Mouse (Mus musculus): Measurements from ENCODE around the gene Mtif2.
"Not testable (repeated sequence)": the region's sequence is repeated elsewhere in the genome, so short reads cannot be mapped to it uniquely, and the experiment has no call there.

Gene Mtif2

DNA sequence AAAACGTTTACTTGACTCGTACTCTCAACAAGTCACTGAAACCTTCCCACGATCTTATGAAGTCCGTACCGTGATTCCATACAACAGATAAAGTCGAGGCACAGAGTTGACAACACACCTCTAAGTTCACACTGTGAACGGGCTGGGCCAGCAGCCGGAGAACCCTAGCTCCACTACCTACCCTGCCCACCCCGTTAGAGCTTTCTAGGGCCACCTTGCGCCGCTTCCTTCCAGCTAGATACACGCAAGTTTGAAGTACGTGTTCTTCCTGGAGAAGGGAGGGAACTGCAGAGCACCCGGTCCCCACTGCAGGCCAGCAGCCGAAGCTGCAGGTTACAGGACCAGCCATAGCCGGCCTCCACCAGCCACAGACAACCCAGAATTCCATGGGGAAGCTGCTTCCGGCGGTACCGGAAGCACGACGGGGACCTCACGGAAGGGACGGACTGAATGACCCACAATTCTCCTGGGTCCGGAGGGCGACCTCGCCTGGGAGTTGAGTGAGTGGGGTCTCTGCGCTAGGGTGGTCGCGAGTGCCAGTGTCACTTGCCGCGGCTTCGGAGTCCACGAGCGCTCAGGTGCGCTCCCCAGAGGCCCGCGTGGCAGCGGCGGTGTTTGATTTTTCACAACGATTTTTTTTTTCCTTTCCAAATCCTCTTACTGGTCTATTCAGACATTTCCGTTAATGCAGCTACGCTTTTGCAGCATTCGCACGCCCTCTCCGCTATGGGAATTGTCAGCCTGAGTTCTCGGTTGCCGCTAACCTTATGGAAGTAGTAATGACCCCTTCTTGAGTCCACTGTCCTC lies at the start of gene Mtif2:
Mtif2 (plus strand) TSS at position 421 of the 807 bp plus-strand sequence.
- peak; percentile 85 to 87 for DNase-seq

DNA sequence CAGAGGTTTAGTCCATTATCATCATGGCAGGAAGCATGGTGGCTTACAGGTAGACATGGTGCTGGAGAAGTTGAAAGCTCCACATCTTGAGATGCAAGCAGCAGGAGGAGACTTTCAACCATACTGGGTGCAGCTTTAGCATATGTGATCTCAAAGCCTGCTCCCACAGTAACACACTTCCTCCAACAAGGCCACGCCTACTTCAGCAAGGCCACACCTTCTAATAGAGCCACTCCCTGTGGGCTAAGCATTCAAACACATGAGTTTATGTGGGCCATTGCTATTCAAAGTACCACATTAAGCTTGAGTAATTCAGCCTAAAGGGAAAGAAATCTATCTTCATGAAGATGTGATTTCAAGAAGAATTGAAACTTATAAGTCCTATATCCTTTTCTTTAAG lies 33.1 kb upstream of the Mtif2 start:
- DNase-seq, result no peak

DNA sequence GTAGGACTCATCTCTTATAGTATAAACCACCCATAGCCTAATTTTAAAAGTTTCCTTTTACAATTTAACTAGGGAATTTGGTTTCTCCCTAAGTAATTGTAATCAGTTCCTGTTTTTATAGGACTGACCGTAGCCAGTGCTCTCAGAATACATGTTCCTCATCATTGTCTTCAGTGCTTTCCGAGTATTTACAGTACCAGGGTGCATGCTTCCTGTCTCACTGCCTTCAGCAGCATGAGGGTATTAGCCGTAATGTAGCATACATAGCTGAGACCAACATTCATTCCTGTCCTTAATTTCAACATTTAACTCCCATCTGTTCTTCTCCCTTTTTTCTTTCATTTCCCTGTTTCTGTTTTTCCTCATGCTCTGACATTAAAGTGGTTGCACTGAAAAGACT lies 29.2 kb upstream of the Mtif2 start:
- no peak for DNase-seq

DNA sequence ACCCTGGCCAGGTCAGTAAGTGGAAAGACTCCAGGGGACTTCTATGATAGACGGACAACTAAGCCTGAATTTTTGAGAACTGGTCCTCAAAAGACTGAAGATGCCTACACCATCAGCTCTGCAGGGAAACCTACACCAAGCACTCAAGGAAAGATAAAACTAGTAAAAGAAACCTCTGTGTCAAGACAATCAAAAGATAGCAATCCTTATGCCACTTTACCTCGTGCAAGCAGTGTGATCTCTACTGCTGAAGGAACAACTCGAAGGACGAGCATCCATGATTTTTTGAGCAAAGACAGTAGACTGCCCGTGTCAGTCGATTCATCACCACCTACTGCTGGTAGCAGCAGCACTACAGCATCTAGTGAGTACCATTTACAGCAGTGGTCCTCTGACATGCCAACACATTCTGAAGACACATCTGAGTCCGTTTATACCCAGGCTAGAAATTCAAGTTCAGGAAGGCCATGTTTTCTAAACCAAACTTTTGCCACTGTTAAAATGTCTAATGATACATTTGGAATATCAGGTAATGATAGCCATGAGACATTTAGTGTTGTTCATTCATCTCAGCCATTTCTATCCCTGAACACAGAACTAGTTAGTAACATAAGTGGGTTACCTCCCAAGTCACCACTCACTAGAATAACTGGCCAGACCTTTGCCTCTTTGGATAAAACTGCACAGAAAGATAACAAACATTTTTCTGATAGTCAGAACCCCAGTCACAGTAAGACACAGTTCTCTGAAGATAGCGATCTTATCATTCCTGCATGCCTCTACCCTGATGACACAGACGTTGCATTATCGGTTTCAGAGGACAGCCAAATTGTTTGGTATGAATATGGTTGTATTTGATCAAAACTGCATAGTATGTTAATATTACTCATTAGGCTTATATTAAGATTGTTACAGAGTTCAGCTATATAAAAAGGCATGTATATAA lies 22.0 kb upstream of the Mtif2 start:
- no peak for DNase-seq

DNA sequence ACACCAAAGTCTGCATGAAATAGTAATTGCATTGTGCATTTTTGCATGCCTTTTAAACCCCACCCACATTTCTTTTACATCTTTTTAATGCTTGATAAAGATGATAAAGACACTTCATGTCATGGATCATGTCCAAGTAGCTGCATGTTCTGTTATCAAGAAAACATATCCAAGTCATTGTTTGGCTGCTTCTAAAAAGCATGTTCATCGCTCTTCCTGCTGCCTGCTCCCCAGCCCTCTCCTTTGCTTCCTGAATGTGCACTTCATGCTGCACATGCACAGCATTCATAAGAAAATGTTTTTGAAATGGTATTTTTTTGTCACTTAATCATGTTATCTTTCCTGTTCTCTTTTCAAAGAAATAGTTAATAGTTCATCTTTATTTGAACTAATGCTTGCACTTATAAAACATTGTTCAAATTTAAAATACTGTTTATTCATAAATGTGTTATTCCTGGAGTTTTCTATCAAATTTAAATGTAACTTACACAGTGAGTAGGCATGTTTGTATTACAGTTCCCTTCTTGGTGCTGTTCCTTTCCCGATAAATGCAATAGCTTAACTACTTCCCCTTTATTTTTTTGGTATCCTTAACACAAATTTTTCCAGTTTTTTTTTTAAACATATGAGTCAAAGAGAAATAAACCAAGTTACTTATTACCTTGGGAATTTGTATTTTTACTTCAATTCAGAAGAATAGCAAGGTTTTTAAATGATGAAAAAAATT lies 21.1 kb upstream of the Mtif2 start:
- DNase-seq, result no peak

DNA sequence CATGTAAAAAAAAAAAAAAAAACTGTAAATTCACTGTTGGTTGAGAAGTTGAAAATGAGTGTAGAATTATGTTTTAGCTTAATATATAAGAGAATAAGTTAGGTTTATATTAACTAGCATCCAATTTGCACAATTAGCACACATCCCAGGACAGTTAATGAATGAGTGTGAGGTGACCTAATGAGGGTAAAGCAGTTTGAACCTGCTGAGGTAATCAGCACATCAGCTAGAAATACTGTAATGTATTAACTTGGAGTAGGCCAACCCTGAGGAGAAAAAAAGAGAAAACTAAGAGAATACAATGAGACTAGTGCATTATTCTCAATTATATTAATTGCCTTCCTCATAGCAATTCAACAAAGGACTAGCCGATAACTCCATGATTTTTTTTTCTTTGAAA lies 16.8 kb upstream of the Mtif2 start:
- DNase-seq, result peak in 1 of 2 experiments; percentile 37

DNA sequence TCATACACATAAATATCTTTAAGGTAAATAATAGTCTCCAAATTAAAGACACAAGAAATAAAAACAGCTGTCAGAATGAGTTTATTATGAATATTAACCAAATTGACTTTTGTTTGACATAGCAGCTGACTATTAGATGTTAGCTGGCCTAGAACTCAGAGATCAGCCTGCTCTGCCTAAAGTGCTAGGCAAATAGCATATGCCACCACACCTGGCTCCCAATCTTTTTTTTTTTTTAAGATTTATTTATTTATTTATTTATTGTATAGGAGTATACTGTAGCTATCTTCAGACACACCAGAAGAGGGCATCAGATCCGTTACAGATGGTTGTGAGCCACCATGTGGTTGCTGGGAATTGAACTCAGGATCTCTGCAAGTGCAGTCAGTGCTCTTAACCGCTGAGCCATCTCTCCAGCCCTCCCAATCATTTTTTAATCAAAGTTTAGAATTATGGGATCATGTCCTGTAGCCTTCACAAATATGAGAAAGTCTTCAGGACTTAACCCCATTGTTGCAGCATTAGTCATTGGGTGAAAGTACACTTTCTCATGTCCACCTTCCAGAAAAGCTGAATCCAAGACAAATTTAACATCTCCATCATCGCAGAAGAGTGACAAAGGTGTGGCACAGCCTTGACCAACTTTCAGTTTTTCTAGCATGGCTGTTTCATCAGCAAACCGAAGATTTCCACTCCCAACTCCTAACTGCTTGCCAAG lies 13.2 kb upstream of the Mtif2 start:
- no peak for DNase-seq

DNA sequence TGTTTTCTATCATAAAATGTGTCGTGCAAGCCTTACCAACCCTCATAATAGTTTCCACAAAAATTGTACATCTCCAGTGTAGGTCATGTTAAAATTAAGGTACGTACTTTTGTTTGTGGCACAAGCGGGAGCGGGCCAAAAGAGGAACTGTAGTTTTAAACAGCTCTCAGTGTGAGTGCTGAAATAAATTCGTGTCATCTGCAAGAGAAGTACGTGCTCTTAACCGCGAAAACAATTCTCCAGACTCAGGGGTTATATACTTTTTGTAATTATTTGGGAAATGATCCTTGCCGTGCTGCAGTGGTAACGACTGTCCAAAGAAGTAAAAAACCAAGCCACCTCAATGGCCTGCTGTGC lies 11.9 kb upstream of the Mtif2 start:
- DNase-seq, result no peak

DNA sequence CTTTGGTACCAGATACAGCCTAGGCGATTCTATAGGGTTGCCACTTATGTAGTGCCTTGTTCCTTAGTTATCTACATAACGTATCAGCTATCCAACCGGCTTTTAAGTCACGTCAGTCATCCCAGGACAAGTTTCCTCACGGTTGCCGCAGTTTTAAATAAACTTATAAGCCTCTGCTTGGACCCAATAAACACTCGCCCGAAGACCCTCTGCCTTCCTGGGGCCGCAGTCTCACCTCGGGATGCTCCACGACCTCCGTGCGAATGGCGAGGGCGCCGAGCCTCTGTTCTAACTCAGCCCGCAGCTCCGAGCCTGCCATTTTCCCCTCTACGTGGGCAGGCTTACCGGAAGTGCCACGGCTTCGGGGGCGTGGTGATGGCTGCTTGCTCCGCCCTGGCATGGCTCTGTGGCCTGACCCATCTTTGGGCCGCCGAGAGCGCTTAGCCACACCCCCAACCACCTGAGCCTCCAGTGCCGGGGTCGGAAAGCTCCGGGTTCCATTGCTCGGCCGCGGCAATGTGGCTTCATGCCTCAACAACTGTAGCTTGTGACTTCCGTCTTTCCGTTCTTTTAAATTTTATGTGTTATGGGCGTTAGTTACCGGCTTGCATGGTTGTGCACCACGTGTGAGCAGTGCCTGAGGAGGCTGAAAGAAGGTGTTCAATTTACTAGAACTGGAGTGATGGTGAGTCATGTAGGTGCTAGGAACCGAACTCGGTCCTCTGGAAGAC lies 11.4 kb upstream of the Mtif2 start, which contains the start of gene Prorsd1:
Prorsd1 (minus strand) TSS at position 352 of the 731 bp plus-strand sequence.
- DNase-seq, result peak; percentile 96

DNA sequence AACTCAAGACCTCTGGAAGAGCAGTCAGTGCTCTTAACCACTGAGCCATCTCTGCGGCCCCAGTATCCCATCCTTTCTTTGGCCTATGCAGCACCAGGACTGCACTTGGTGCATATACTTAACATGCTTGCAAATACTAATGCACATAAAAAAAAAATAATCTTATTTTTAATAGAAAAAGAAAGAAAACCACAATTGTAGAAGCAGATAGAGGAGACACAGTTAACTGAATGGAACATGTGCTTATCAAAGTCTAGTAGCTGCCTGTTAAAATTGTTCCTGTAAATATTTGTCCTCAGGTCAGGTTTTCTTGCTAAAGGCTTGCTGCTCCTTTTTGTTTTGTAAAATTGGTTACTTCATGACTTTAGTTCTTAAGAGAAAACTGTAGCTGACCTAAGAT lies 12.0 kb downstream of the Mtif2 start:
- no peak for DNase-seq

DNA sequence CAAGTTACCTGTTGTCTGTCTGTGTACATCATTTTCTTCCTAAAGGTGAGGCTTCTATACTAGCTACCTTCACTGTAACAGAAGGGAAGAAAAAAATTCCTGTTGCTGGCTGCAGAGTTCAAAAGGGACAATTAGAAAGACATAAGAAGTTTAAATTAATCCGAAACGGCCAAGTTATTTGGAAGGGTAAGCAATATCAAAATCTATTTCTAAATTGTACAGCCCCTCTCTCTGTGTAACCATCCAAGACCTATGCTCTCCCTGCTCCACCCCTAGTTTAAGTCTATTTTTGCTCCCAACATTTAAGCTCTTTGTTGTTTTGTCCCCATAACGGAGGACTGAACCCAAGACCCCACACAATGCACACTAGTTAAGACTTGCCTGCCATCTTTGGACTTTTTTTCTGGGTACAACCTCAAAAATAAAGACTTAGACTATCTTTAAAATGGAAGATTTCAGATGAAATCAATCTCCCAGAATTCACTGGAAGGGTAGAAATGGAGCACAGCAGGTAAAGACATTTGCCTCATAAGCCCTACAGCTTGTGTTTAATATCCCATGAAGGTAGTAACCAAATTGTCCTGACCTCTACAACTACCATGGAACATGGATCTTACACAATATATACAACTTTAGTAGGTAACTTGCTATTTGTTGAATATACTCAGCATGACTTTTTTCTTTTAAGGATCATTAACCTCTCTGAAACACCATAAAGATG lies 18.2 kb downstream of the Mtif2 start:
- DNase-seq, result no peak

DNA sequence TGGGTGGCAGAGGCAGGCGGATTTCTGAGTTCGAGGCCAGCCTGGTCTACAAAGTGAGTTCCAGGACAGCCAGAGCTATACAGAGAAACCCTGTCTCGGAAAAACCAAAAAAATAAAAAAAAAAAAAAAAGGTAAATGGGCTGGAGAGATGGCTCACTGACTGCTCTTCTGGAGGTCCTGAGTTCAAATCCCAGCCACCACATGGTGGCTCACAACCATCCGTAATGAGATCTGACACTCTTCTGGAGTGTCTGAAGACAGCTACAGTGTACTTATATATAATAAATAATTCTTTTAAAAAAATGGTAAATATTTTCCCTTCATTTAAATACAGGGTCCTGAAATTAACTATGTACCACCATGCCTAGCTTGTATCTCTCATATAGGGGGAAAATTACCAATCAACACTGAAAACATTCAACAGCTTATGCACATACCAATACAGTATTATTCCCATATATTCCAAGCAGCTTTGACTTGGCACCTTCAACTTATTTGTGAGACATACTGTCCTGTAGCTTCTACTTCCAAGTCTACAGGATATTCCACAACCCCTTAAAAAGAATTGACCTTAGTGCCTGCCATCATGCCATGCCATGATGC lies 19.0 kb downstream of the Mtif2 start:
- DNase-seq, result not testable (repeated sequence)

DNA sequence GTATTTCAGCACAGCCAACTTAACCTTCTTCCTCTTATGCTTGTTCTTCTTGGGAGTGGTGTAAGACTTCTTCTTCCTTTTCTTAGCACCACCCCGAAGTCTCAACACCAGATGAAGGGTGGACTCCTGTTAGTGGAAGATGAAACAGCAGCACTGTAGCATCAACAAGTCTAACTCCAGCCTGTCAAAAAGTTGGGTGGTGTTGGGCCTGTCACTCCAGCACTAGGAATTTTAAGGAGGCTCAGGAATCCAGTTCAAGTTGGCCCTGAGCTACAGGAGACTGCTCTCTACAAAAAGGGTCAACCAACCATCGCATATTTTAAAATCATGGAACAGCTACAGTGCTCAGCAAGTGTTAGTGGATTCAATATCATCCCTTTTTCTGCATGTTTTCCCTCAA lies 20.1 kb downstream of the Mtif2 start:
- not testable (repeated sequence) for DNase-seq

DNA sequence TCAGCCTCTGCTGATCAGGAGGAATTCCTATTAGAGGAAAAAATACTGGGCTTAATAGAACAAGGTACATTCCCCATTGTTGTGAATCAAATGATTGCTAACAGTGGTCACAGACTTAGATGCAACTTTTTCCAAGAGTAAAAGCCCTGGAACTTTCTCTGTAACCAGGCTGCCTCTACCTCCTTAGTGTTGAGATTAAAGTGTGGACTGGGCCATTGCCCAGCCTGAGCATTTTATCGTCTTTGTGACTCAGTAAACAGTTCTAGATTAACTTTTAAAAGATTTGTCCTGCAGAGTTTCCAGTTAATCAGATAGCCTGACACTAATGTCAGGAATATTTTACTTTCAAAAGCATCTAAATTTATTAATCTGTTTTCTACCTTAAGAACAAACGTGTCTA lies 20.6 kb downstream of the Mtif2 start:
- DNase-seq, result no peak

DNA sequence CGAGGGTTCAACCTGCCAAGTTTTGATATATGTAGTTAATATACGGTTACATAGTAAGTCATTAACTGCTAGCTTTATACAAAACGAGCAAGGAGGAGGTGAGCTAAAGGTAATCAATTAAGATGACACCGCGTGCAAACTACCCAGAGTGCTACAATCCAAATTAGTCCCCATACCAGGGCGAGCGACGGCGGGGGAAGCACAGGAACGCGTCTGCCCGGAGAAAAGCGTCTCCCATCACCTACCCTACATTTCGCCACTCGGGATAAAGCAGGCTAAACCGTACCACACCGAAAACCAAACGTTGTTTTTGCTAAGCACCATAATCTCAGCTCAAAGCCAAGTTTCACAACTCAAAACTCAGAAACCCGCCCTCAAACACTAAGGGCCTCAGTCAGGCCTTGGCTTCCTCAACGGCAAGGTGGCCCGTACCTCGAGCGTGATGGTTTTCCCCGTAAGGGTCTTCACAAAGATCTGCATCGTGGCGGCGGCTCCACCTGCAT lies 21.1 kb downstream of the Mtif2 start:
- DNase-seq, result no peak

DNA sequence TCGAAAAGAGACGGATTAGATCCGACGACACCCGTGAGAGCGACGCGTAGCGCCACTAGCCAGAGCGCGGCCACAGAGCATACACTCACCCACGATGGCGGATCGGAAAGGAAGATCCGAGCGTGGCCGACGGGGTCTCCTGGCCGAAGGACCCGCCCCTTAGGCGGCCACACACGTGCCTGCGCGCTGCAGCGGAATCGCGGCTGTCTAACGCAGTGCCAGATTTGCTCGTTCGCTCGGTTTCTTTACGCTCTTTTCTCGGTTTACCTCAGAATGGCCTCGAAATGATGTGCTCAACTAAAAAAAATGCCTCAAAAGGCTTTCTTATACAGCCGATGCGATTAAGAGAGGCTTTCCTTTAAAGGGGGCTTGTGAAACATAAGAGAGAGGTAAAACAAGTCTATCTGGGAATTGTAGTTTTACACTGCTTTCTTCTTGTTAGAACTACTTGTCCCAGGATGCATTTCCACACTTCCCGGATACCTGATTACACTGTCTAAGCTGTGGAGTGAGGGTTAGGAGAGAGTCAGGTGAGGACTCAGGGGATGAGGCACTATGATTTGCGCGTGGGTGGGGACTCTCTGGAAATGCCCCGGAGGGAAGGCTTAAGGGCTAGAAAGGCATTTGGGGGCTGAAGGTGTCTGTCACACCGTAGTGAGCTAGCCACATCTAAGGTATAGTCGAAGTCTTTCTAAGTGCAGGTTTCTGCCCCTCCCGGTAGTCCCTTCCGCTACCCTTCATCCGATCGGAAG lies 21.7 kb downstream of the Mtif2 start, which contains the start of the genes Clhc1 and Rps27a:
Clhc1 (plus strand) TSS at position 199 of the 752 bp plus-strand sequence.
Rps27a (minus strand) TSS at position 358 of the 752 bp plus-strand sequence.
- DNase-seq, result peak; percentile 92 to 98

DNA sequence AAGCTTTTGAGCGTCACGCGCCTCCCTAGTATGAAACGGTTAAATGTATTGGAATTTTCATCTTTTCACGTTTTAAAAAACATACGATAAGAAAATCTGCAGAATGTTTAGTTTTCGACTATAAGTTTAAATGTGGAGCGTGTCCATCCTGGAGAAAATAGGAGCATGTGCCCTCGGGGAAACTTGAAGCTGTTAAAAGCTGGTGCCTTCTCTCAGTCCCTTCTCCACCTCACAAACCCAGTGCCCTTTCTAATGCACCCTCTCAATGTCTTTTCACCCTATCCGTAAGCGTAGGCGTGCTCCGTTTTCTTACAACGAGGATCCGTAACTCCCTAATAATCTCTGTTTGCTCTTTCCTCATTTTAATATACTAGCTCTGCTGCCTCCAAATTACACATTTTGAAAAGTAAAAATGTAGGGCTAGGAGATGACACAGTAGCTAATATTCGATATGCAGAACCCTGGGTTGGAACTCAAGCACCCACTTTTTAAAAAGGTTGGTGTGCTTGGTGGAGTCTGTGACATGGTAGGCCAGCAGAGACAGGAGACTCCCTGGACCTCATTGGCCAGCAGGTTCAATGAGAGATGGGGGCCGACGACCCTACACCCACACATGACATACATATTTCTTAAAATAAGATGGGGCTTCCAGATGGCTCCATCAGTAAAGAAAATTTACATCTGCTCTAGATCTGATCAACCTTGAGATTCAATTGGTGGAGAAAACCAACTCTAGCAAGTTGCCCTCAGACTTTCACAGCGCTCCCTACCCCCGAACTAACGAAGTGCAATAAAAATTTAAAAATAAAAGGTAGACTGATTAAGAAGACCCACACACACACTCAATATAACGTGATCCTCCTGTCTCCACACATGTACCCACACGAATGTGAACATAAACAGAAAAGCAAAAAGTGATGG lies 22.6 kb downstream of the Mtif2 start:
- peak in 1 of 2 experiments; percentile 10 for DNase-seq

DNA sequence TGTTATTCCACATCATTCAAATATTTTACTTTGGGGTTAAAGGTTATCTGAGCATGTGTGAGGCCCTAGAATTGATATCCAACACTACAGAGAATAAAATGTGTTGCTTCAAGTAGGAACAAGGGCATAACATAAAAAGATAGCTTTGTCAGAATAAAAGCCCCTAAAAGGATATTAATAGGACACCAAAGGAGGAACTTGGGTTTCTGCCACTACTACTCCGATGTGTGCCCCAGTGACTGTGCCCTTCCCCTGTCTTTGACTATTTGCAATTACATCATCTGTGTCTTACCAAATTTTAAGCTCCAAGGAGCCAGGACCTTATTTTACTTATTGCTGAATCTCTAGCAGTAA lies 23.2 kb downstream of the Mtif2 start:
- no peak for DNase-seq
